Comparison of ENCODE assay signal across 15 mouse cellular contexts in the genomic region with DNA sequence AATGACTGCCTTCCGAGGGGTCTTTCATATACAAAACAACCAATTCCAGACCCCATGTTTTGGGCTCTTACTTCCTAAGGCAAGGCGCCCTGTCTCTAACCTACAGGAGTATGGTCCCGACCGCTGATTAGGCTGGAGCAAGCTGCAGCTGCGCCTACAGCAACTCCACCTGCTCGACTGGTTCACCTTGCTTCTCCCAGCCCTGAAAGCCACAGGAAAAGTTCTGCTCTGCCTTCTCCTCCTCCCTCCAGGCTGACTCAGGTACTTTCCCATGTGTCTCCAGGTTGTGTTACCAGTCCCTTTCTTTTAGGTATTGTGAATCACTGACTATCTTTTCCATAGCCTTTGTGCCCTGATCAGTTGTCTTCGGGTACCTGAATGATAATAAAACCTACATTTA. TPM values are rescaled to one million over a fixed set of nuclear protein-coding genes. Genes with fewer than 3 reads are reported as not detected.
DNase-seq lines count a peak whose midpoint lies in the region; ATAC-seq and TF ChIP-seq lines count a peak whose summit lies in the region.
"Had no signal": no experiment of that assay in that cellular context is flagged by ENCODE, and none has a peak within 500 bp of the region (broad histone marks: within the 10 kb centered on the region; RNA-seq: fewer than 3 reads in every experiment).

No protein-coding gene starts in this region.

- peak overlapping the region; percentile 2; the same call in 1 of the 2 replicates for H3K4me3 ChIP-seq in testis, adult 2 months (ENCODE audit: control insufficient read depth, low read depth, low read length)
- H3K4me3 ChIP-seq in embryonic facial prominence, embryonic 13.5 days: no peak overlapping the region
- H3K4me3 ChIP-seq in stomach, postnatal 0 days (ENCODE audit: low read depth, low read length): no peak overlapping the region
- H3K4me3 ChIP-seq: forebrain, embryonic 15.5 days; limb, embryonic 12.5 days had no signal

- TF ChIP-seq CTCF in testis, adult 2 months (IDR thresholded peaks at IDR 0.05; ENCODE audit: control insufficient read depth, insufficient read depth, insufficient replicate concordance, low read depth, low read length): no peak
- no peak for TF ChIP-seq CTCF in stomach, postnatal 0 days (IDR thresholded peaks at IDR 0.05; ENCODE audit: low read depth)

- no peaks in the 10 kb centered on the region for H3K27me3 ChIP-seq in testis, adult 2 months (ENCODE audit: control insufficient read depth, insufficient read depth, low read length)
- no peaks in the 10 kb centered on the region for H3K27me3 ChIP-seq in embryonic facial prominence, embryonic 13.5 days
- H3K27me3 ChIP-seq in stomach, postnatal 0 days (ENCODE audit: control insufficient read depth, insufficient read depth, low read length): no peaks in the 10 kb centered on the region
- H3K27me3 ChIP-seq: forebrain, embryonic 15.5 days; limb, embryonic 12.5 days; Patski had no signal

- intact Hi-C loops in heart, postnatal 25 days (cut with DNase I): loop anchor here (5.0 kb wide), 2 partner anchors 32 to 83 kb away; no protein-coding TSS in a partner anchor

- peak; percentile 9 for DNase-seq in kidney, adult 11 months
- DNase-seq in kidney, postnatal 10 days: no peak
- DNase-seq in testis, postnatal 10 days (ENCODE audit: low spot score): no peak
- peak; percentile 79 for DNase-seq in stomach, postnatal 0 days (ENCODE audit: low spot score)
- no peak for DNase-seq in layer of hippocampus, postnatal 25 days (ENCODE audit: extremely low spot score in 1 of 2, low spot score in 1 of 2)
- DNase-seq in heart, postnatal 25 days (ENCODE audit: low spot score): no peak
- DNase-seq: cerebellum, postnatal 10 days; heart, adult 11 months; midbrain, embryonic 14.5 days had no signal

- TF ChIP-seq POLR2A in testis, adult 2 months (IDR thresholded peaks at IDR 0.05; ENCODE audit: control insufficient read depth, low read depth, low read length): no peak

- H3K36me3 ChIP-seq in testis, adult 2 months (ENCODE audit: control insufficient read depth, insufficient read depth, low read length): no peaks in the 10 kb centered on the region
- no peaks in the 10 kb centered on the region for H3K36me3 ChIP-seq in embryonic facial prominence, embryonic 13.5 days
- no peaks in the 10 kb centered on the region for H3K36me3 ChIP-seq in stomach, postnatal 0 days (ENCODE audit: control insufficient read depth, insufficient read depth, low read length)
- H3K36me3 ChIP-seq: forebrain, embryonic 15.5 days; limb, embryonic 12.5 days had no signal

- H3K9ac ChIP-seq in embryonic facial prominence, embryonic 13.5 days: no peak overlapping the region
- no peak overlapping the region for H3K9ac ChIP-seq in stomach, postnatal 0 days (ENCODE audit: low read length)
- H3K9ac ChIP-seq: forebrain, embryonic 15.5 days; limb, embryonic 12.5 days; liver, embryonic 14.5 days had no signal

- no peak for ATAC-seq in embryonic facial prominence, embryonic 13.5 days (ENCODE audit: insufficient number of reproducible peaks, insufficient read depth, low FRiP score, low TSS enrichment, low read depth)
- peak; percentile 86 for ATAC-seq in stomach, postnatal 0 days (ENCODE audit: low FRiP score, low TSS enrichment)
- ATAC-seq: forebrain, embryonic 15.5 days; Patski had no signal

- TF ChIP-seq EP300 in stomach, postnatal 0 days (optimal IDR thresholded peaks at IDR 0.05): no peak

- 35% methylated on average over 7 of the region's 7 CpGs for WGBS in embryonic facial prominence, embryonic 13.5 days
- WGBS in stomach, postnatal 0 days: 43% methylated on average over 7 of the region's 7 CpGs

- H3K4me1 ChIP-seq in testis, adult 2 months (ENCODE audit: control insufficient read depth, insufficient read depth, low read length): peaks cover 7% of the 10 kb centered on the region
- peaks cover 1% of the 10 kb centered on the region for H3K4me1 ChIP-seq in embryonic facial prominence, embryonic 13.5 days
- H3K4me1 ChIP-seq in stomach, postnatal 0 days (replicated peaks; ENCODE audit: control insufficient read depth, insufficient read depth): no peaks in the 10 kb centered on the region
- H3K4me1 ChIP-seq: forebrain, embryonic 15.5 days had no signal

- H3K9me3 ChIP-seq in embryonic facial prominence, embryonic 13.5 days: peaks cover 5% of the 10 kb centered on the region; the same call in 1 of the 2 replicates
- no peaks in the 10 kb centered on the region for H3K9me3 ChIP-seq in stomach, postnatal 0 days (ENCODE audit: control insufficient read depth, low read length)
- H3K9me3 ChIP-seq: forebrain, embryonic 15.5 days; limb, embryonic 12.5 days had no signal

- H3K4me2 ChIP-seq in embryonic facial prominence, embryonic 13.5 days: no peak overlapping the region
- no peak overlapping the region for H3K4me2 ChIP-seq in stomach, postnatal 0 days (replicated peaks; ENCODE audit: low read depth)
- H3K4me2 ChIP-seq: forebrain, embryonic 15.5 days; limb, embryonic 12.5 days had no signal

- peak overlapping the region; percentile 70; the same call in 1 of the 2 replicates for H3K27ac ChIP-seq in testis, adult 2 months (ENCODE audit: control insufficient read depth, insufficient read depth, low read depth, low read length)
- 0 out of 2 replicates have a peak overlapping the region, but pooled peaks have one; percentile 12 for H3K27ac ChIP-seq in embryonic facial prominence, embryonic 13.5 days
- peak overlapping the region; percentile 69 for H3K27ac ChIP-seq in stomach, postnatal 0 days (replicated peaks)
- H3K27ac ChIP-seq: forebrain, embryonic 15.5 days; limb, embryonic 12.5 days; liver, embryonic 14.5 days had no signal

RNA-seq across cellular contexts. Expression of gene Tcf7l1, which starts 5.8 kb away (rescaled TPM):
- polyA plus RNA-seq in testis, adult 2 months (2012; rRNA removed): 3.0 and 3.5 TPM in 2 replicates
- polyA plus RNA-seq in embryonic facial prominence, embryonic 13.5 days (2015; fragmentation: Nextera tagmentation; extraction: Ambion mirVana): 59.2 and 63.7 TPM in 2 replicates
- polyA plus RNA-seq in stomach, postnatal 0 days (2015; fragmentation: Nextera tagmentation; extraction: Ambion mirVana): 11.1 and 12.2 TPM in 2 replicates
- 1 to 10 TPM; 3.3 to 4.6 TPM for total RNA-seq in layer of hippocampus, postnatal 25 days (2021)
- total RNA-seq in heart, postnatal 25 days (2021): 10 to 100 TPM; 10.4 to 11.8 TPM

Comparison
In these comparisons a context has a peak if more than half of its experiments do, and no peak if none do; other contexts are left out.
1. DNase-seq: peak in kidney, adult 11 months (single experiment) and stomach, postnatal 0 days (single experiment); none in kidney, postnatal 10 days (single experiment), testis, postnatal 10 days (single experiment), layer of hippocampus, postnatal 25 days (0 of 2) and heart, postnatal 25 days (single experiment).
2. H3K27ac ChIP-seq: peak in every context shown above with its lines; median percentile 70 in testis, adult 2 months; 69 in stomach, postnatal 0 days; 12 in embryonic facial prominence, embryonic 13.5 days.